Mouse (Mus musculus): ENCODE results near the gene Megf6. TPM values are rescaled to one million over a fixed set of nuclear protein-coding genes. Genes with fewer than 3 reads are reported as not detected.

The Megf6 gene
- 1 to 10 TPM; 2.8 to 7.3 TPM for total RNA-seq (2021)
- long read RNA-seq, full-length matches to known transcripts, result 1 of 2 reads
- long read RNA-seq, partial matches to known transcripts, result 0 of 2 reads
- long read RNA-seq, other reads (novel, unspliced or antisense), result 1 of 2 reads

- no peak for DNase-seq (ENCODE audit: low spot score in 2 of 2)
These were observed at the start of gene Megf6 for GRCm38 (mm10) chr4:154170506-154171150. Gene Megf6 (plus strand): TSS chr4:154170730.

- DNase-seq (ENCODE audit: low spot score in 2 of 2), result no peak
These were observed 48.7 kb upstream of the Megf6 start for GRCm38 (mm10) chr4:154121800-154122199.

- DNase-seq (ENCODE audit: low spot score in 2 of 2), result no peak
These were observed 48.2 kb upstream of the Megf6 start for GRCm38 (mm10) chr4:154122374-154122773.

GRCm38 (mm10) chr4:154123553-154123952 is 47.0 kb upstream of the Megf6 start:
- DNase-seq (ENCODE audit: low spot score in 2 of 2), result no peak

- DNase-seq (ENCODE audit: low spot score in 2 of 2), result no peak
These were observed 45.3 kb upstream of the Megf6 start for GRCm38 (mm10) chr4:154125202-154125601.

GRCm38 (mm10) chr4:154127273-154127672 is 43.3 kb upstream of the Megf6 start:
- DNase-seq (ENCODE audit: low spot score in 2 of 2), result no peak

GRCm38 (mm10) chr4:154129950-154130349 is 40.6 kb upstream of the Megf6 start:
- no peak for DNase-seq (ENCODE audit: low spot score in 2 of 2)

GRCm38 (mm10) chr4:154131894-154132293 is 38.6 kb upstream of the Megf6 start:
- no peak for DNase-seq (ENCODE audit: low spot score in 2 of 2)

GRCm38 (mm10) chr4:154134803-154135202 is 35.7 kb upstream of the Megf6 start:
- no peak for DNase-seq (ENCODE audit: low spot score in 2 of 2)

GRCm38 (mm10) chr4:154137139-154137538 is 33.4 kb upstream of the Megf6 start:
- no peak for DNase-seq (ENCODE audit: low spot score in 2 of 2)

GRCm38 (mm10) chr4:154139671-154140181 is 30.8 kb upstream of the Megf6 start:
- no peak for DNase-seq (ENCODE audit: low spot score in 2 of 2)

GRCm38 (mm10) chr4:154140182-154140212 is 30.5 kb upstream of the Megf6 start, which contains the start of gene Trp73:
Gene Trp73 (minus strand): TSS chr4:154140208.
- no peak for DNase-seq (ENCODE audit: low spot score in 2 of 2)

GRCm38 (mm10) chr4:154140213-154141008 is 30.1 kb upstream of the Megf6 start:
- no peak for DNase-seq (ENCODE audit: low spot score in 2 of 2)

GRCm38 (mm10) chr4:154141009-154141867 is 29.3 kb upstream of the Megf6 start:
- no peak for DNase-seq (ENCODE audit: low spot score in 2 of 2)

GRCm38 (mm10) chr4:154142211-154143040 is 28.1 kb upstream of the Megf6 start, which contains the start of gene Wrap73:
Gene Wrap73 (plus strand): TSS chr4:154142372.
- peak; percentile 83 to 93 for DNase-seq (ENCODE audit: low spot score in 2 of 2)

GRCm38 (mm10) chr4:154144712-154145111 is 25.8 kb upstream of the Megf6 start:
- no peak for DNase-seq (ENCODE audit: low spot score in 2 of 2)

GRCm38 (mm10) chr4:154146342-154146741 is 24.2 kb upstream of the Megf6 start:
- no peak for DNase-seq (ENCODE audit: low spot score in 2 of 2)

- no peak for DNase-seq (ENCODE audit: low spot score in 2 of 2)
These were observed 16.4 kb upstream of the Megf6 start for GRCm38 (mm10) chr4:154154104-154154503.

GRCm38 (mm10) chr4:154156050-154156449 is 14.5 kb upstream of the Megf6 start:
- no peak for DNase-seq (ENCODE audit: low spot score in 2 of 2)

- DNase-seq (ENCODE audit: low spot score in 2 of 2), result peak in 1 of 2 experiments; percentile 45
These were observed 12.4 kb upstream of the Megf6 start for GRCm38 (mm10) chr4:154157970-154158662.

All from layer of hippocampus, adult 18-20 months (tissue).